22 mouse cellular contexts compared by ENCODE assay signal in the genomic region with DNA sequence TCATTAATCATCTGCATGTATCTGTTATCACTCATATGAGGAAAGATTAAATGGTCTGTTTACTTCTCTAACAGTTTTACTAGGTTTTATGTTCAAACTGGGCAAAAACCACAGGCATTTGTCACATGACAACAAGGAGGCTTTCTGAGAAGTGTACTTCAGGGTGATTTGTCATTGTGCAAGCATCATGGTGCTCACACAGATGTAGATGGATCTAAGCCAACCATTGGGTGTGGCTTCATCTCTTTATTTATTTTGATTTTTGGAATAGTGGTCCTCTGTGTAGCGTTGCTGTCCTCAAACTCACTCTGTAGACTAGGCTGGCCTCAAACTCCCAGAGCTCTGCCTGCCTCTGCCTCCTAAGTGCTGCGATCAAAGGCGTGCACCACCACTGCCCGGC.
DNase-seq lines count a peak whose midpoint lies in the region; ATAC-seq and TF ChIP-seq lines count a peak whose summit lies in the region.
"Had no signal": no experiment of that assay in that cellular context is flagged by ENCODE, and none has a peak within 500 bp of the region (broad histone marks: within the 10 kb centered on the region; RNA-seq: fewer than 3 reads in every experiment).

No protein-coding gene starts in this region.

- TF ChIP-seq CTCF in Patski (IDR thresholded peaks at IDR 0.05), result no peak

- CTCF ChIA-PET in Patski (lab: Charles Lee), result interaction anchor here (1.4 kb wide), 1 partner anchor 11 kb away, joined by 6 read pairs; no protein-coding TSS in a partner anchor

- POLR2A ChIA-PET in Patski (lab: Charles Lee), result interaction anchor here (0.8 kb wide), 1 partner anchor 10 kb away, joined by 3 read pairs; no protein-coding TSS in a partner anchor

- ATAC-seq in Patski, result peak; percentile 14
- ATAC-seq: activated CD4-positive, CD25-positive, alpha-beta regulatory T cell, adult 4 months; CD4-positive, CD25-positive, alpha-beta regulatory T cell, adult 4 months had no signal

- no peaks in the 10 kb centered on the region for H3K27me3 ChIP-seq in Patski

- DNase-seq in 3T3-L1 (ENCODE audit: low read depth, low spot score) (peak; percentile 63), NIH3T3 (ENCODE audit: low read depth) (peak; percentile 58), Patski (ENCODE audit: low read depth, low spot score) (peak; percentile 15)
- DNase-seq in fibroblast of lung, adult 2 months (ENCODE audit: low read depth), result peak; percentile 12
- no peak for DNase-seq in right cerebral cortex, postnatal 14 days
- DNase-seq in frontal cortex, postnatal 36 days (ENCODE audit: low spot score in 2 of 2), result no peak
- DNase-seq in cerebellum, postnatal 10 days, result no peak
- no peak for DNase-seq in cerebellum, adult 11-12 months
- DNase-seq: adrenal gland, adult 2 months; adrenal gland, adult 8-10 months; adrenal gland, postnatal 10 days; adrenal gland, postnatal 14 days; adrenal gland, postnatal 25 days; adrenal gland, postnatal 36 days; B cell, adult 2 months; cerebellum, adult 11 months; cerebellum, adult 18-20 months; cerebellum, adult 2 months; cerebellum, adult 8-10 months; cerebellum, adult 9-10 months had no signal

- in situ Hi-C loops in Patski (cut with MboI; ENCODE audit: low pct_unique_long_range_greater_than_20kb), result loop anchor here (10.0 to 25.0 kb wide), 4 partner anchors 342 to 1110 kb away; no protein-coding TSS in a partner anchor

Comparison
In these comparisons a context has a peak if more than half of its experiments do, and no peak if none do; other contexts are left out.
1. DNase-seq: peak in 3T3-L1 (single experiment), NIH3T3 (single experiment), Patski (single experiment) and fibroblast of lung, adult 2 months (single experiment); none in right cerebral cortex, postnatal 14 days (single experiment), frontal cortex, postnatal 36 days (0 of 2), cerebellum, postnatal 10 days (0 of 2) and cerebellum, adult 11-12 months (single experiment).